Mouse (Mus musculus) midbrain, embryonic 13.5 days (tissue): ENCODE measurements around the gene Tmem132d. TPM values are rescaled to one million over a fixed set of nuclear protein-coding genes. Genes with fewer than 3 reads are reported as not detected.
A peak's percentile ranks its signal among the peaks of the same experiment; 100 is the strongest.

Source experiments
- ATAC-seq: fragments of 200-750 bp; cut with Nextera tagmentation; 2 replicates; pipeline ENCODE4 v1.8.0; 2017; ENCODE audit warnings: mild to moderate bottlenecking, moderate TSS enrichment, moderate library complexity
- H3K27ac ChIP-seq: fragments of 300-500 bp; sonication (generic); 2 replicates; pipeline ENCODE4 v1.5.1; 2015; ENCODE audit warnings: inconsistent platforms, mild to moderate bottlenecking, moderate library complexity
- H3K27me3 ChIP-seq: fragments of 300-500 bp; sonication (generic); 2 replicates; pipeline ENCODE4 v1.6.1; 2015; ENCODE audit warnings: mild to moderate bottlenecking, inconsistent platforms
- H3K36me3 ChIP-seq: fragments of 300-500 bp; sonication (generic); 2 replicates; pipeline ENCODE4 v1.6.1; 2015; ENCODE audit warnings: mild to moderate bottlenecking, inconsistent platforms
- H3K4me1 ChIP-seq: fragments of 300-500 bp; sonication (generic); replicated peaks from 2 replicates; pipeline ENCODE4 v1.6.1; 2015; ENCODE audit warnings: inconsistent platforms
- H3K4me2 ChIP-seq: fragments of 300-500 bp; sonication (generic); replicated peaks from 2 replicates; pipeline ENCODE4 v1.6.1; 2015; ENCODE audit warnings: moderate library complexity, mild to moderate bottlenecking, inconsistent platforms
- H3K4me3 ChIP-seq: fragments of 300-500 bp; sonication (generic); replicated peaks from 2 replicates; pipeline ENCODE4 v1.5.1; 2015; ENCODE audit warnings: mild to moderate bottlenecking, inconsistent platforms
- H3K9ac ChIP-seq: fragments of 300-500 bp; sonication (generic); replicated peaks from 2 replicates; pipeline ENCODE4 v1.6.1; 2015; ENCODE audit warnings: mild to moderate bottlenecking, inconsistent platforms
- H3K9me3 ChIP-seq: fragments of 300-500 bp; sonication (generic); 2 replicates; pipeline ENCODE4 v1.6.1; 2016; ENCODE audit warnings: mild to moderate bottlenecking, inconsistent platforms
- WGBS: fragments of 180-500 bp; shearing (Covaris S2); methylation state at CpG from one replicate; pipeline ENCODE4 v1.1.7; 2015; 5-methylcytosine and 5-hydroxymethylcytosine counted together
- polyA plus RNA-seq: library from polyadenylated mRNA; unstranded; fragments of >200 nt; fragmentation: Nextera tagmentation; extraction: Ambion mirVana; gene quantifications from 2 replicates; pipeline ENCODE4 v1.2.1, GENCODE M21; 2015

The Tmem132d gene
- 1.2 and 1.3 TPM in 2 replicates for polyA plus RNA-seq

GRCm38 (mm10) chr5:128432916-128433315 is at the start of gene Tmem132d:
Tmem132d (minus strand) TSS chr5:128433077.
- Histone ChIP-seq H3K4me3 (peak within 1 kb of the TSS; percentile 50), H3K36me3 (no peaks in the 10 kb centered on the region), H3K4me1 (peaks cover 12% of the 10 kb centered on the region), H3K9me3 (no peaks in the 10 kb centered on the region), H3K4me2 (peak within 1 kb of the TSS; percentile 85), H3K9ac (peak within 1 kb of the TSS; percentile 59), H3K27ac (no peak within 1 kb of the TSS), H3K27me3 (peaks cover 77% of the 10 kb centered on the region)
- WGBS = 1% methylated on average over 36 of the region's 40 CpGs
- 0 out of 2 replicates have a peak, but pooled peaks have one; percentile 30 for ATAC-seq

DNA sequence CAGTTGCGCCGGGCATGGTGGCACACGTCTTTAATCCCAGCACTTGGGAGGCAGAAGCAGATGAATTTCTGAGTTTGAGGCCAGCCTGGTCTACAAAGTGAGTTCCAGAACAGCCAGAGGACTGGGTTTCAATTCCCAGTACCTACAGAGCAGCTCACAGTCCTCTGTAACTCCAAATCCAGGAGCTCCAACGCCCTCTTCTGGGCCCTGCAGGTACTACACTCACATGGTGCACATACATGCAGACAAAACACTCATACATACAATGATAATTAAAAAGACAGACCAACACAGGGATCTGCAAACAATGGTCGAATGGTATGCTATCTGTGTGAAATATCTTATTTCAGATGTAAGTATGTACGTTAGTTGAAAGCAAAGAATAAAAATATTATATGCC is 47.9 kb upstream of the Tmem132d start:
- ATAC-seq = no peak
- no peak overlapping the region for H3K27ac ChIP-seq
- 88% methylated on average over 6 of the region's 6 CpGs for WGBS
- no peaks in the 10 kb centered on the region for H3K36me3 ChIP-seq
- no peak overlapping the region for H3K4me3 ChIP-seq
- H3K9ac ChIP-seq = no peak overlapping the region
- H3K9me3 ChIP-seq = no peaks in the 10 kb centered on the region
- H3K4me1 ChIP-seq = peaks cover 25% of the 10 kb centered on the region
- H3K4me2 ChIP-seq = no peak overlapping the region
- H3K27me3 ChIP-seq = peaks cover 4% of the 10 kb centered on the region; the same call in 1 of the 2 replicates

- no peaks in the 10 kb centered on the region for H3K4me1 ChIP-seq
- WGBS = 85% methylated on average over 8 of the region's 8 CpGs
- H3K4me2 ChIP-seq = no peak overlapping the region
Observed at GRCm38 (mm10) chr5:128475372-128475771, 42.5 kb upstream of the Tmem132d start.

DNA sequence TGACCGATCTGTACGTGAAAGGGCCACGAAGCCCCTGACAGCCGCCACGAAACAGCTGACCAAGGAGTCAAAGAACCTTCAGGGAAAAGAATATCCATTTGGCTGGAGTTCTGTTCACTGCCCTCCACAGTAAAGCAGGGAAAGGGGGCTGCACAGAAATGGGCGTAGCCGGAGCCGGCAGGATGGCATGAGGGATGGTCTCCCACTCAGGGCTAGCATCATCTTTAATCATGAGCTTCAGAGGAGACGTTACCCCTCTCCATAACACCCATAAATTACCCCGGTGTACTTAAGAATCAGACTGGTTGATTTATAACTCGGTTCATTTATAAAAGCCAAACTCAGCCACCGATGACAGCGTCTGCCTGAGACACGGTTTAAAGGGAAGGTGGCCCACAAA is 36.9 kb upstream of the Tmem132d start:
- Histone ChIP-seq H3K27me3 (no peaks in the 10 kb centered on the region), H3K4me2 (no peak overlapping the region), H3K4me1 (peaks cover 7% of the 10 kb centered on the region), H3K9me3 (no peaks in the 10 kb centered on the region), H3K4me3 (no peak overlapping the region), H3K9ac (no peak overlapping the region), H3K27ac (no peak overlapping the region), H3K36me3 (no peaks in the 10 kb centered on the region)
- ATAC-seq = no peak
- WGBS = 76% methylated on average over 14 of the region's 14 CpGs

More at GRCm38 (mm10) chr5:128475372-128475771, 42.5 kb upstream of the Tmem132d start:
- no peaks in the 10 kb centered on the region for H3K27me3 ChIP-seq
- H3K4me3 ChIP-seq = no peak overlapping the region
- no peak overlapping the region for H3K27ac ChIP-seq
- no peak overlapping the region for H3K9ac ChIP-seq
- ATAC-seq = no peak
- H3K36me3 ChIP-seq = no peaks in the 10 kb centered on the region
- H3K9me3 ChIP-seq = no peaks in the 10 kb centered on the region

- no peak overlapping the region for H3K9ac ChIP-seq
- WGBS = 5% methylated on average over 9 of the region's 9 CpGs
- no peaks in the 10 kb centered on the region for H3K9me3 ChIP-seq
- H3K4me2 ChIP-seq = peak overlapping the region; percentile 5; the same call in 1 of the 2 replicates
- H3K4me1 ChIP-seq = peaks cover 16% of the 10 kb centered on the region
- H3K36me3 ChIP-seq = no peaks in the 10 kb centered on the region
- H3K27me3 ChIP-seq = no peaks in the 10 kb centered on the region
- ATAC-seq = no peak
- no peak overlapping the region for H3K27ac ChIP-seq
- H3K4me3 ChIP-seq = no peak overlapping the region
Observed at GRCm38 (mm10) chr5:128464514-128464913, 31.6 kb upstream of the Tmem132d start.

- Histone ChIP-seq H3K4me1 (peaks cover 16% of the 10 kb centered on the region), H3K36me3 (no peaks in the 10 kb centered on the region), H3K27me3 (no peaks in the 10 kb centered on the region), H3K9me3 (no peaks in the 10 kb centered on the region), H3K27ac (no peak overlapping the region), H3K4me2 (no peak overlapping the region), H3K9ac (no peak overlapping the region), H3K4me3 (no peak overlapping the region)
- ATAC-seq = no peak
- 49% methylated on average over 3 of the region's 3 CpGs for WGBS
Observed at GRCm38 (mm10) chr5:128460605-128461004, 27.7 kb upstream of the Tmem132d start.

- Histone ChIP-seq H3K9me3 (no peaks in the 10 kb centered on the region), H3K36me3 (no peaks in the 10 kb centered on the region), H3K27me3 (no peaks in the 10 kb centered on the region), H3K9ac (no peak overlapping the region), H3K4me2 (no peak overlapping the region), H3K27ac (no peak overlapping the region), H3K4me1 (peaks cover 18% of the 10 kb centered on the region), H3K4me3 (no peak overlapping the region)
- WGBS = 81% methylated on average over 12 of the region's 12 CpGs
- no peak for ATAC-seq
Observed at GRCm38 (mm10) chr5:128455732-128456131, 22.9 kb upstream of the Tmem132d start.

DNA sequence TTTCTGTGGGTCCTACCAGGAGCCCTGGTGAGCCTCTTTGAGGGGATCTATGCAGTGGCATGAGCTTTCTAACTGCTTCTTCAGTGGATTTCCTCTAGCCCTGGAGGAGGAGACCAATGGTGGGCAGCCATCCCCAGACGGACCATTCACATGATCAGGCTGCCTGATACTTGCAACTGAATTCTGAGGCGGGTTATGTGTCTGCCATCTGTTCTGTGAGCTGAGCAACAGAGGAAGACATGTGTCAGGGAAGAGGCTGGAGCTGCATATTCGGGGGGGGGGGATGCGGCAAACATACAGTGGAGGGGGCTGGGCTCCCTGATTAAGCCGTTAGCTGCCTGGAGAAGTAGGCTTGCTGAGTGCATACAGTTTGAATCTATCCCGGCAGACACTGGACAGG is 19.3 kb upstream of the Tmem132d start:
- Histone ChIP-seq H3K4me3 (no peak overlapping the region), H3K4me2 (no peak overlapping the region), H3K9ac (no peak overlapping the region), H3K27me3 (no peaks in the 10 kb centered on the region), H3K27ac (peak overlapping the region; percentile 65), H3K36me3 (no peaks in the 10 kb centered on the region), H3K9me3 (no peaks in the 10 kb centered on the region), H3K4me1 (peaks cover 18% of the 10 kb centered on the region)
- 0 out of 2 replicates have a peak, but pooled peaks have one; percentile 37 for ATAC-seq
- WGBS = 22% methylated on average over 6 of the region's 6 CpGs

- Histone ChIP-seq H3K4me2 (no peak overlapping the region), H3K9me3 (no peaks in the 10 kb centered on the region), H3K4me3 (no peak overlapping the region), H3K36me3 (no peaks in the 10 kb centered on the region), H3K27me3 (peaks cover 4% of the 10 kb centered on the region; the same call in 1 of the 2 replicates), H3K4me1 (peaks cover 18% of the 10 kb centered on the region), H3K9ac (no peak overlapping the region), H3K27ac (no peak overlapping the region)
- 84% methylated on average over 3 of the region's 3 CpGs for WGBS
- no peak for ATAC-seq
Observed at GRCm38 (mm10) chr5:128450808-128451207, 17.9 kb upstream of the Tmem132d start.

- no peak overlapping the region for H3K9ac ChIP-seq
- no peak overlapping the region for H3K4me3 ChIP-seq
- no peaks in the 10 kb centered on the region for H3K9me3 ChIP-seq
- ATAC-seq = peak; percentile 24; the same call in 1 of the 2 replicates
- 14% methylated on average over 6 of the region's 6 CpGs for WGBS
- peaks cover 49% of the 10 kb centered on the region for H3K27me3 ChIP-seq
- no peak overlapping the region for H3K27ac ChIP-seq
- peaks cover 16% of the 10 kb centered on the region for H3K4me1 ChIP-seq
- H3K36me3 ChIP-seq = no peaks in the 10 kb centered on the region
- no peak overlapping the region; the same call in 1 of the 2 replicates for H3K4me2 ChIP-seq
Observed at GRCm38 (mm10) chr5:128444876-128445275, 12.0 kb upstream of the Tmem132d start.

DNA sequence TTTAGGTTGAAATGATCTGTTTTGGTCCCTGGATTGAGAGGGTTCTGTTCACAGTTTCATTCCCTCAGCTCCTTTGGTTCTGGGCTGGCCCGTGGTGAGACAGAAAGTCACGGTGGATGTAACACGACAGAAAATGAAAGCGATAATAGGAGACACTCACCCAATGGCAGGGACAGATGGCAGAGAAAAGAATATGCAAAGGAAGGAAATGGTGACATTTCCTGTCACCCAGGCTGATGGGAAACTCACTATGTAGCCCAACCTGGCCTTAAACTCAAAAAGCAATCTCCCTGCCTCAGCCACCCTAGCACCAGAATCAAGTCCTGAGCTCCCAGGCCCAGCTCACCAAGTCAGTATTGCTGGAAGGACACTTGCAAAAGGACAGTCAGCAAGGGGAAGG is 11.0 kb upstream of the Tmem132d start:
- H3K4me3 ChIP-seq = peak overlapping the region; percentile 20; the same call in 1 of the 2 replicates
- ATAC-seq = no peak
- H3K9me3 ChIP-seq = no peaks in the 10 kb centered on the region
- peak overlapping the region; percentile 25; the same call in 1 of the 2 replicates for H3K9ac ChIP-seq
- H3K27ac ChIP-seq = no peak overlapping the region
- 33% methylated on average over 4 of the region's 4 CpGs for WGBS
- peaks cover 16% of the 10 kb centered on the region for H3K4me1 ChIP-seq
- H3K27me3 ChIP-seq = peaks cover 49% of the 10 kb centered on the region
- H3K36me3 ChIP-seq = no peaks in the 10 kb centered on the region
- peak overlapping the region; percentile 52 for H3K4me2 ChIP-seq

DNA sequence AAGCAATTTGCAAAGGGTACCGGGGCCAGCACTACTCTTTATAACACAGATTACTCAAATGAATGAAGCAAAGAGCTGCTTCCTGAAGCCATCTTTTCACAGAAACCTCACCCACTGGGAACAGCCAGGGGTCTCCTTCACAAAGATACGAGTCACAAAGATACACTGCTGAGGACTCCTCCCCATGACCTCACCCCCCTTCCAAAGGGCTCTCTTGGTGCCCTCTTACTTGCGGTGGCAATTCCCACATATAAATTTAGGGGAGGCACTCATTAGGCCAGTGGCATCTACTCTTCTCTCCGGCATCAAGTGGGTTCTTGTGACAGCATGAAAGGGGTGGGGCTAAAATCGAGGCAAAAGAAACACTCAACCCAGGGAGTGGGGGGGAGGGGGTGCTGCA is 8.2 kb upstream of the Tmem132d start:
- H3K27me3 ChIP-seq = peaks cover 73% of the 10 kb centered on the region
- peaks cover 20% of the 10 kb centered on the region for H3K4me1 ChIP-seq
- H3K36me3 ChIP-seq = no peaks in the 10 kb centered on the region
- WGBS = 5% methylated on average over 5 of the region's 5 CpGs
- no peak overlapping the region for H3K4me2 ChIP-seq
- no peak overlapping the region for H3K27ac ChIP-seq
- no peak for ATAC-seq
- H3K9ac ChIP-seq = no peak overlapping the region
- no peak overlapping the region for H3K4me3 ChIP-seq
- no peaks in the 10 kb centered on the region for H3K9me3 ChIP-seq

- ATAC-seq = peak; percentile 85
- no peak overlapping the region for H3K4me2 ChIP-seq
- under 1% methylated on average over 5 of the region's 5 CpGs for WGBS
- peaks cover 20% of the 10 kb centered on the region for H3K4me1 ChIP-seq
- no peaks in the 10 kb centered on the region for H3K9me3 ChIP-seq
- H3K9ac ChIP-seq = no peak overlapping the region
- H3K4me3 ChIP-seq = no peak overlapping the region
- no peak overlapping the region for H3K27ac ChIP-seq
- no peaks in the 10 kb centered on the region for H3K36me3 ChIP-seq
- H3K27me3 ChIP-seq = peaks cover 68% of the 10 kb centered on the region
Observed at GRCm38 (mm10) chr5:128439828-128440227, 7.0 kb upstream of the Tmem132d start.
